In genomic region chr5:130149726-130150310, GRCm38 (mm10) we compare ENCODE assay signal across 27 mouse cellular contexts. TPM values are rescaled to one million over a fixed set of nuclear protein-coding genes. Genes with fewer than 3 reads are reported as not detected.
DNase-seq lines count a peak whose midpoint lies in the region; ATAC-seq and TF ChIP-seq lines count a peak whose summit lies in the region.
"Had no signal": no experiment of that assay in that cellular context is flagged by ENCODE, and none has a peak within 500 bp of the region (broad histone marks: within the 10 kb centered on the region; RNA-seq: fewer than 3 reads in every experiment).

No protein-coding gene starts in this region.

- 58% methylated on average over 7 of the region's 7 CpGs for WGBS in lung, adult 2 months
- WGBS in neural tube, embryonic 13.5 days, result 62% methylated on average over 7 of the region's 7 CpGs
- 61% methylated on average over 7 of the region's 7 CpGs for WGBS in neural tube, embryonic 15.5 days

- H3K9ac ChIP-seq in neural tube, embryonic 13.5 days, result no peak overlapping the region
- H3K9ac ChIP-seq in neural tube, embryonic 15.5 days (replicated peaks), result no peak overlapping the region
- H3K9ac ChIP-seq: embryonic facial prominence, embryonic 13.5 days; forebrain, embryonic 12.5 days; forebrain, embryonic 15.5 days; hindbrain, embryonic 12.5 days; hindbrain, embryonic 15.5 days had no signal

- H3K4me1 ChIP-seq in lung, adult 2 months (ENCODE audit: control insufficient read depth, insufficient read depth, low read length), result peaks cover 8% of the 10 kb centered on the region
- H3K4me1 ChIP-seq in neural tube, embryonic 13.5 days (replicated peaks), result peaks cover 27% of the 10 kb centered on the region
- H3K4me1 ChIP-seq in neural tube, embryonic 15.5 days, result peaks cover 29% of the 10 kb centered on the region

- H3K36me3 ChIP-seq in neural tube, embryonic 13.5 days, result peaks cover 55% of the 10 kb centered on the region
- H3K36me3 ChIP-seq in neural tube, embryonic 15.5 days, result peaks cover 43% of the 10 kb centered on the region

- H3K9me3 ChIP-seq in neural tube, embryonic 13.5 days, result no peaks in the 10 kb centered on the region
- no peaks in the 10 kb centered on the region for H3K9me3 ChIP-seq in neural tube, embryonic 15.5 days (replicated peaks)
- H3K9me3 ChIP-seq: embryonic facial prominence, embryonic 10.5 days; embryonic facial prominence, embryonic 13.5 days; forebrain, embryonic 12.5 days; forebrain, embryonic 15.5 days; G1E; hindbrain, embryonic 12.5 days; hindbrain, embryonic 15.5 days had no signal

- intact Hi-C loops in gastrocnemius, adult 2 months (cut with DNase I), result loop anchor here (10.0 kb wide), 1 partner anchor 235 kb away; no protein-coding TSS in a partner anchor
- intact Hi-C loops in gastrocnemius, postnatal 36 days (cut with DNase I), result loop anchor here (10.0 kb wide), 1 partner anchor 235 kb away; no protein-coding TSS in a partner anchor

- peak overlapping the region; percentile 12; the same call in 1 of the 2 replicates for H3K27ac ChIP-seq in gastrocnemius, adult 2 months
- peak overlapping the region; percentile 56; the same call in 1 of the 2 replicates for H3K27ac ChIP-seq in neural tube, embryonic 13.5 days (replicated peaks)
- no peak overlapping the region for H3K27ac ChIP-seq in neural tube, embryonic 15.5 days (replicated peaks)
- H3K27ac ChIP-seq: embryonic facial prominence, embryonic 10.5 days; embryonic facial prominence, embryonic 13.5 days; forebrain, embryonic 12.5 days; forebrain, embryonic 15.5 days; hindbrain, embryonic 12.5 days; hindbrain, embryonic 15.5 days had no signal

- DNase-seq in gastrocnemius, adult 2 months, result no peak
- no peak for DNase-seq in gastrocnemius, postnatal 36 days
- peak; percentile 36 to 52 for DNase-seq in lung, adult 18-20 months
- no peak for DNase-seq in lung, adult 2 months
- no peak for DNase-seq in right cerebral cortex, postnatal 36 days (ENCODE audit: low spot score in 2 of 2)
- no peak for DNase-seq in kidney, adult 8-10 months
- DNase-seq: adrenal gland, postnatal 10 days; adrenal gland, postnatal 36 days; cerebellum, adult 11 months; cerebellum, adult 2 months; cerebellum, postnatal 10 days; cerebellum, postnatal 36 days; embryo, embryonic 11 days; gastrocnemius, postnatal 10 days; heart, adult 11 months had no signal

- H3K27me3 ChIP-seq in neural tube, embryonic 13.5 days, result no peaks in the 10 kb centered on the region
- H3K27me3 ChIP-seq in neural tube, embryonic 15.5 days (replicated peaks), result no peaks in the 10 kb centered on the region
- H3K27me3 ChIP-seq: embryonic facial prominence, embryonic 13.5 days; forebrain, embryonic 12.5 days; forebrain, embryonic 15.5 days; hindbrain, embryonic 12.5 days; hindbrain, embryonic 15.5 days; Patski had no signal

- no peak for TF ChIP-seq CTCF in gastrocnemius, adult 2 months (IDR thresholded peaks at IDR 0.05)
- no peak for TF ChIP-seq CTCF in lung, adult 2 months (IDR thresholded peaks at IDR 0.05; ENCODE audit: insufficient read depth, low read length)

- no peak overlapping the region for H3K4me2 ChIP-seq in neural tube, embryonic 13.5 days
- no peak overlapping the region for H3K4me2 ChIP-seq in neural tube, embryonic 15.5 days
- H3K4me2 ChIP-seq: embryonic facial prominence, embryonic 13.5 days; forebrain, embryonic 12.5 days; forebrain, embryonic 15.5 days; heart, embryonic 11.5 days; hindbrain, embryonic 12.5 days; hindbrain, embryonic 15.5 days had no signal

- no peak for ATAC-seq in neural tube, embryonic 13.5 days (ENCODE audit: low read depth)
- ATAC-seq in neural tube, embryonic 15.5 days (ENCODE audit: low FRiP score), result no peak
- ATAC-seq: forebrain, embryonic 15.5 days; Patski had no signal

- no peak for TF ChIP-seq POLR2A in lung, adult 2 months (IDR thresholded peaks at IDR 0.05; ENCODE audit: borderline replicate concordance, extremely low read depth, low read depth, low read length)

- H3K4me3 ChIP-seq in gastrocnemius, adult 2 months, result no peak overlapping the region
- no peak overlapping the region for H3K4me3 ChIP-seq in lung, adult 2 months (replicated peaks; ENCODE audit: extremely low read depth, low read depth, low read length)
- H3K4me3 ChIP-seq in neural tube, embryonic 13.5 days, result no peak overlapping the region
- no peak overlapping the region for H3K4me3 ChIP-seq in neural tube, embryonic 15.5 days (replicated peaks)
- H3K4me3 ChIP-seq: embryonic facial prominence, embryonic 10.5 days; embryonic facial prominence, embryonic 13.5 days; erythroblast, embryonic 14.5 days; forebrain, embryonic 12.5 days; forebrain, embryonic 15.5 days; hindbrain, embryonic 12.5 days; hindbrain, embryonic 15.5 days had no signal

RNA-seq across cellular contexts. Expression of gene Kctd7, which starts 5.2 kb away (rescaled TPM):
- total RNA-seq in gastrocnemius, adult 2 months (2021), result 1 to 10 TPM; 2.4 to 2.9 TPM
- 1 to 10 TPM; 1.8 to 2.2 TPM for total RNA-seq in gastrocnemius, postnatal 36 days (2021)
- polyA plus RNA-seq in lung, adult 2 months (2012; rRNA removed), result 11.2 and 12.0 TPM in 2 replicates
- polyA plus RNA-seq in neural tube, embryonic 13.5 days (2015; fragmentation: Nextera tagmentation; extraction: Ambion mirVana), result 15.1 and 16.7 TPM in 2 replicates
- polyA plus RNA-seq in neural tube, embryonic 15.5 days (2015; fragmentation: Nextera tagmentation; extraction: Ambion mirVana), result 14.9 and 16.4 TPM in 2 replicates

RNA-seq across cellular contexts. Expression of gene Rabgef1, which starts 21.8 kb away (rescaled TPM):
- 100 to 1,000 TPM in 1 of 2 experiments, 10 to 100 TPM in 1; 90.5 to 140 TPM for total RNA-seq in gastrocnemius, adult 2 months (2021)
- total RNA-seq in gastrocnemius, postnatal 36 days (2021), result 10 to 100 TPM; 67.7 to 81.8 TPM
- polyA plus RNA-seq in lung, adult 2 months (2012; rRNA removed), result 24.3 and 32.2 TPM in 2 replicates
- 36.4 and 36.6 TPM in 2 replicates for polyA plus RNA-seq in neural tube, embryonic 13.5 days (2015; fragmentation: Nextera tagmentation; extraction: Ambion mirVana)
- 38.9 and 42.0 TPM in 2 replicates for polyA plus RNA-seq in neural tube, embryonic 15.5 days (2015; fragmentation: Nextera tagmentation; extraction: Ambion mirVana)

Comparison
In these comparisons a context has a peak if more than half of its experiments do, and no peak if none do; other contexts are left out.
1. DNase-seq: peak in lung, adult 18-20 months (2 of 2); none in gastrocnemius, adult 2 months (single experiment), gastrocnemius, postnatal 36 days (0 of 2), lung, adult 2 months (single experiment), right cerebral cortex, postnatal 36 days (0 of 2) and kidney, adult 8-10 months (0 of 2).